Mouse (Mus musculus) urinary bladder, postnatal 10 days (tissue): ENCODE measurements around the gene Hes1.
A peak's percentile ranks its signal among the peaks of the same experiment; 100 is the strongest.

Experiments used
- DNase-seq: peaks from one replicate; pipeline ENCODE4 v3.0.0; 2022; ENCODE audit warnings: low spot score

Hes1 gene

GRCm38 (mm10) chr16:30063984-30064453 lies at the start of gene Hes1:
Gene Hes1, plus strand, starts transcription at chr16:30064384.
- DNase-seq = peak; percentile 64

GRCm38 (mm10) chr16:30016064-30016463 lies 48.1 kb upstream of the Hes1 start:
- DNase-seq = no peak

- no peak for DNase-seq
Measured at GRCm38 (mm10) chr16:30020124-30020523, 44.1 kb upstream of the Hes1 start.

GRCm38 (mm10) chr16:30022352-30022751 lies 41.8 kb upstream of the Hes1 start:
- DNase-seq = no peak

GRCm38 (mm10) chr16:30022890-30023797 lies 41.0 kb upstream of the Hes1 start:
- DNase-seq = no peak

GRCm38 (mm10) chr16:30024681-30025262 lies 39.4 kb upstream of the Hes1 start:
- DNase-seq = no peak

- no peak for DNase-seq
Measured at GRCm38 (mm10) chr16:30028184-30028583, 36.0 kb upstream of the Hes1 start.

- DNase-seq = no peak
Measured at GRCm38 (mm10) chr16:30029264-30030003, 34.8 kb upstream of the Hes1 start.

GRCm38 (mm10) chr16:30032326-30032904 lies 31.8 kb upstream of the Hes1 start:
- DNase-seq = no peak

GRCm38 (mm10) chr16:30033390-30033789 lies 30.8 kb upstream of the Hes1 start:
- DNase-seq = no peak

GRCm38 (mm10) chr16:30034001-30034400 lies 30.2 kb upstream of the Hes1 start:
- no peak for DNase-seq

GRCm38 (mm10) chr16:30034521-30034920 lies 29.7 kb upstream of the Hes1 start:
- DNase-seq = no peak

GRCm38 (mm10) chr16:30034979-30035440 lies 29.2 kb upstream of the Hes1 start:
- DNase-seq = no peak

- no peak for DNase-seq
Measured at GRCm38 (mm10) chr16:30036104-30036503, 28.1 kb upstream of the Hes1 start.

GRCm38 (mm10) chr16:30038663-30039593 lies 25.3 kb upstream of the Hes1 start:
- no peak for DNase-seq

GRCm38 (mm10) chr16:30039841-30040240 lies 24.3 kb upstream of the Hes1 start:
- no peak for DNase-seq

GRCm38 (mm10) chr16:30042859-30043258 lies 21.3 kb upstream of the Hes1 start:
- DNase-seq = no peak

- DNase-seq = no peak
Measured at GRCm38 (mm10) chr16:30045615-30046014, 18.6 kb upstream of the Hes1 start.

- DNase-seq = no peak
Measured at GRCm38 (mm10) chr16:30047010-30047409, 17.2 kb upstream of the Hes1 start.

GRCm38 (mm10) chr16:30047421-30047831 lies 16.8 kb upstream of the Hes1 start:
- DNase-seq = no peak
